Mouse (Mus musculus): ENCODE measurements around the gene Traf3ip3.

DNA sequence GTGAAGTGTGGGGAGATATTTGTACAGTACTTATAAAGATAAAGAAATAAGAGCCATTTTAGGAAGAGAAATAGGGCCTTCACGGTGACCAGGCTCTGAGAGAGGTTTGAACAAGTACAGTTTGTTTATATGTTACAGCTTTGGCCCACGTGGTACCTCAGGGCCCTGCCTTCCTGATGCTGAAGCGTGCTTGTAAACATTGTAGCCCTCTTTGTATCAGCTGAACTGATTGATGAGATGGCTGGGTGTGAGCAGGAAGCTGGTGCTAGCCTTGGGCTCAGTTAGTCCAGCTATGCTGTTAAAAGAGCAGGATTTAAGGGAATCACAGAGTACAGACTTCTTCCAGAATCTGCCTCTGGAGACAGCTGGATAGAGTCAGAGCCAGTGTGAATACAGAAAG is 42.3 kb downstream of the Traf3ip3 start:
- TF ChIP-seq POLR2A (IDR thresholded peaks at IDR 0.05; ENCODE audit: extremely low read depth, insufficient read depth, low read length) (no peak), CTCF (IDR thresholded peaks at IDR 0.05; ENCODE audit: low read depth, low read length) (no peak)

Data from liver, adult 2 months (tissue).